Mouse (Mus musculus) heart, postnatal 10 days (tissue): Measurements from ENCODE around the gene Il20. TPM values are rescaled to one million over a fixed set of nuclear protein-coding genes. Genes with fewer than 3 reads are reported as not detected.

Experiments
- DNase-seq, 2 experiments: peaks; one replicate each; pipeline ENCODE4 v3.0.0; 2021
- intact Hi-C: fragments of 180-260 bp; cut with DNase I; formaldehyde crosslinking; loops from one replicate; pipeline ENCODE4 v1.15.1; 2025
- total RNA-seq, 2 experiments: library from RNA; stranded (reverse); gene quantifications; 2 replicates each; pipeline ENCODE4 v1.2.3; 2021

Gene Il20
- total RNA-seq, 2 experiments from 2014 or later, result not detected

DNA sequence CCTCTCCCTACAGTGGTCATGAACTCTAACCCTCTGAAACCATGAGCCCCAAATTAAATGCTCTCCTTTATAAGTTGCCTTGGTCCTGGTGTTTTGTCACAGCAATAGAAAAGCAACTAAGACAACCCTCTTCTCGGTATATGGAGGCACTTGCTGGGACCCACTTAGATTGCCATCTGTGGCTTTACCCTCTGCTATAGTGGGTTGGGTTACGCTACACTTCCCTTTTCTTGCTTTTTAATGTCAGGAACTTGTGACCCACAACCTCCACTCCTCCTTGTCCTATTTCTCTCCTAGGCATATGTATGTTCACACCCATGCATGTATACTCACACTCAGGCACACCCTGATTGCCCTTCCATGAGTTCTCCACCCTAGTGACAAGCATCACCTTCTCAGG lies 38.3 kb downstream of the Il20 start:
- no peak for DNase-seq
- intact Hi-C loops, result loop anchor here (10.0 kb wide), 2 partner anchors 262 to 328 kb away; partner anchors contain the start of gene Dyrk3

- DNase-seq, result no peak
- intact Hi-C loops, result no loop called here
These were observed 45.6 kb downstream of the Il20 start, which contains the start of gene Fcmr for GRCm38 (mm10) chr1:130865541-130866221. Gene Fcmr, plus strand, starts transcription at chr1:130865669.

- intact Hi-C loops, result no loop called here
- no peak for DNase-seq
These were observed 46.5 kb downstream of the Il20 start for GRCm38 (mm10) chr1:130864741-130865140.

GRCm38 (mm10) chr1:130864238-130864637 lies 47.0 kb downstream of the Il20 start:
- intact Hi-C loops, result no loop called here
- no peak for DNase-seq

- DNase-seq, result no peak
- intact Hi-C loops, result no loop called here
These were observed 53.8 kb downstream of the Il20 start for GRCm38 (mm10) chr1:130857456-130857855.

Other genes starting within 250 kb of the Il20 start
- gene C4bp, start 249.8 kb downstream of the Il20 start, total RNA-seq, result not detected
- gene Gm29427, start 195.7 kb downstream of the Il20 start, total RNA-seq, result not detected
- gene Yod1, start 194.1 kb downstream of the Il20 start, total RNA-seq, result 1 to 10 TPM; 5.6 to 7.0 TPM
- gene Pfkfb2, start 182.2 kb downstream of the Il20 start, total RNA-seq, result 10 to 100 TPM; 40.5 to 42.7 TPM
- gene AA986860, start 179.5 kb downstream of the Il20 start, total RNA-seq, result under 1 TPM; 0.57 to 0.62 TPM
- under 1 TPM; 0.19 to 0.20 TPM for gene Fcamr, start 110.5 kb downstream of the Il20 start, total RNA-seq
- gene Pigr, start 84.8 kb downstream of the Il20 start, total RNA-seq, result not detected
- gene Fcmr, start 45.8 kb downstream of the Il20 start, total RNA-seq, result under 1 TPM; 0.47 to 0.86 TPM
- gene Il24, start 24.0 kb downstream of the Il20 start, total RNA-seq, result not detected
- gene Il19, start 28.7 kb upstream of the Il20 start, total RNA-seq, result not detected
- gene Il10, start 108.4 kb upstream of the Il20 start, total RNA-seq, result not detected
- gene Mapkapk2, start 186.4 kb upstream of the Il20 start, total RNA-seq, result 100 to 1,000 TPM; 204 to 224 TPM
- gene Dyrk3, start 226.9 kb upstream of the Il20 start, total RNA-seq, result under 1 TPM; 0.32 to 0.91 TPM
- gene Eif2d, start 241.7 kb upstream of the Il20 start, total RNA-seq, result 10 to 100 TPM; 36.3 to 36.7 TPM